Mouse (Mus musculus) E14TG2a.4 (cell line): ENCODE results near the gene Shisa5.

Experiments
- CTCF ChIP-seq: conservative IDR thresholded peaks from 2 replicates; pipeline ENCODE4 v1.5.1; 2014; ENCODE audit warnings: low read length
- NANOG ChIP-seq: IDR thresholded peaks from 2 replicates; pipeline ENCODE4 v1.6.1; 2014; ENCODE audit warnings: borderline replicate concordance, low read length, mixed read lengths
- POU5F1 ChIP-seq: IDR thresholded peaks from 2 replicates; pipeline ENCODE4 v1.6.1; 2014; ENCODE audit warnings: low read length, borderline replicate concordance

DNA sequence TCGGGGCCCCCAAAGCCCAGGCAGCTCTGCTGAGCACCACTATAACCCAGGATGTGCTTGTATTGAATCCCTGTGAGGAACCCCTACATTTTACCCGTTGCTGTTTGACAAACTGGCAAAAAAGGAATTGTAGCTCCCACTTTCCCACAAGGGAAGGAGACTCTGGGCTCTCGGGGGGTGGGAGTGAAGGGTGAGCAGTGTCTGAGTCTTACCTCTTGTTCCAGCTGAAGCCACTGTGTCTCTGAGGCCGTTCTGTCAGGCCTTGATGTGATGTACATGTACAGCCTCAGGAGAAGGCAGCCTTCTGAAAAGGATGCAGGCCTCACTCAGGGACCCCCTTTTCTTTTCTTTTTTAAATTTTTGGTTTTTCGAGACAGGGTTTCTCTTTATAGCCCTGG lies 22.5 kb downstream of the Shisa5 start:
- TF ChIP-seq CTCF (no peak), NANOG (no peak), POU5F1 (no peak)
